Mouse (Mus musculus) forebrain, embryonic 11.5 days (tissue): Measurements from ENCODE around the gene Tcstv1. TPM values are rescaled to one million over a fixed set of nuclear protein-coding genes. Genes with fewer than 3 reads are reported as not detected.
"Not testable (repeated sequence)": the region's sequence is repeated elsewhere in the genome, so short reads cannot be mapped to it uniquely, and the experiment has no call there.

Experiments used
- ATAC-seq: fragments of 200-750 bp; cut with Nextera tagmentation; replicated peaks from 2 replicates; pipeline ENCODE4 v1.8.0; 2017; ENCODE audit warnings: moderate TSS enrichment; ENCODE audit not compliant: low FRiP score
- DNase-seq: peaks from one replicate; pipeline ENCODE4 v3.0.0-alpha.2; 2017; ENCODE audit warnings: low spot score
- H3K27ac ChIP-seq: fragments of 300-500 bp; sonication (generic); 2 replicates; pipeline ENCODE4 v1.5.1; 2014; ENCODE audit warnings: low read depth, low read length
- H3K27me3 ChIP-seq: fragments of 300-500 bp; sonication (generic); 2 replicates; pipeline ENCODE4 v1.6.1; 2014; ENCODE audit warnings: mild to moderate bottlenecking, low read length, mixed read lengths; ENCODE audit not compliant: control insufficient read depth, insufficient read depth
- H3K36me3 ChIP-seq: fragments of 300-500 bp; sonication (generic); 2 replicates; pipeline ENCODE4 v1.6.1; 2014; ENCODE audit warnings: mild to moderate bottlenecking, low read length, moderate library complexity, mixed read lengths; ENCODE audit not compliant: control insufficient read depth, insufficient read depth
- H3K4me1 ChIP-seq: fragments of 300-500 bp; sonication (generic); replicated peaks from 2 replicates; pipeline ENCODE4 v1.6.1; 2014; ENCODE audit warnings: low read length, mixed read lengths; ENCODE audit not compliant: control insufficient read depth, insufficient read depth
- H3K4me2 ChIP-seq: fragments of 300-500 bp; sonication (generic); 2 replicates; pipeline ENCODE4 v1.6.1; 2014; ENCODE audit warnings: low read depth, mild to moderate bottlenecking, low read length, moderate library complexity, mixed read lengths; ENCODE audit not compliant: severe bottlenecking
- H3K4me3 ChIP-seq: fragments of 300-500 bp; sonication (generic); 2 replicates; pipeline ENCODE4 v1.5.1; 2014; ENCODE audit warnings: low read depth, low read length
- H3K9ac ChIP-seq: fragments of 300-500 bp; sonication (generic); 2 replicates; pipeline ENCODE4 v1.6.1; 2014; ENCODE audit warnings: low read length
- H3K9me3 ChIP-seq: fragments of 300-500 bp; sonication (generic); 2 replicates; pipeline ENCODE4 v1.6.1; 2016; ENCODE audit warnings: low read length, mixed read lengths; ENCODE audit not compliant: control insufficient read depth
- WGBS: fragments of 180-500 bp; shearing (Covaris S2); extraction: QIAGEN DNeasy Blood & Tissue Kit; methylation state at CpG from one replicate; pipeline ENCODE4 v1.1.7; 2014; 5-methylcytosine and 5-hydroxymethylcytosine counted together
- polyA plus RNA-seq: library from polyadenylated mRNA; unstranded; fragments of >200 nt; fragmentation: Nextera tagmentation; extraction: Ambion mirVana; gene quantifications from 2 replicates; pipeline ENCODE4 v1.2.1, GENCODE M21; 2014

Gene Tcstv1
- polyA plus RNA-seq, 1 experiment from 2014 or later, result not detected

- H3K4me1 ChIP-seq, H3K4me2 ChIP-seq, H3K27ac ChIP-seq, ATAC-seq, H3K36me3 ChIP-seq, H3K27me3 ChIP-seq, H3K9me3 ChIP-seq, H3K4me3 ChIP-seq, H3K9ac ChIP-seq, DNase-seq: not testable (repeated sequence)
- no CpG with 5 or more reads among the region's 6 CpGs for WGBS
Observed at GRCm38 (mm10) chr13:119862399-119862798, 32.2 kb downstream of the Tcstv1 start.

Other genes starting within 250 kb of the Tcstv1 start
- gene Hmgcs1, start 204.4 kb downstream of the Tcstv1 start, polyA plus RNA-seq, result 389 and 403 TPM in 2 replicates
- 4.9 and 5.8 TPM in 2 replicates for gene Nim1k, start 138.9 kb downstream of the Tcstv1 start, polyA plus RNA-seq
- 49.2 and 50.7 TPM in 2 replicates for gene Zfp131, start 103.9 kb downstream of the Tcstv1 start, polyA plus RNA-seq
- not detected in 2 replicates for gene AF067063, start 64.6 kb downstream of the Tcstv1 start, polyA plus RNA-seq
- not detected in 2 replicates for gene D13Ertd608e, start 58.8 kb downstream of the Tcstv1 start, polyA plus RNA-seq
- gene Gm21761, start 34.5 kb upstream of the Tcstv1 start, polyA plus RNA-seq, result not detected in 2 replicates
- not detected in 2 replicates for gene B020031M17Rik, start 56.0 kb upstream of the Tcstv1 start, polyA plus RNA-seq
- not detected in 2 replicates for gene Gm36079, start 132.2 kb upstream of the Tcstv1 start, polyA plus RNA-seq
- gene Gm21188, start 157.4 kb upstream of the Tcstv1 start, polyA plus RNA-seq, result not detected in 2 replicates
- not detected in 2 replicates for gene Gm20767, start 245.5 kb upstream of the Tcstv1 start, polyA plus RNA-seq